Mouse (Mus musculus) retina, postnatal 7 days (tissue): Measurements from ENCODE around the gene Nfkb1.

ENCODE experiments used
- DNase-seq: peaks from one replicate; pipeline ENCODE4 v3.0.0-alpha.2; 2012; ENCODE audit warnings: low read depth, low spot score

Gene Nfkb1

DNA sequence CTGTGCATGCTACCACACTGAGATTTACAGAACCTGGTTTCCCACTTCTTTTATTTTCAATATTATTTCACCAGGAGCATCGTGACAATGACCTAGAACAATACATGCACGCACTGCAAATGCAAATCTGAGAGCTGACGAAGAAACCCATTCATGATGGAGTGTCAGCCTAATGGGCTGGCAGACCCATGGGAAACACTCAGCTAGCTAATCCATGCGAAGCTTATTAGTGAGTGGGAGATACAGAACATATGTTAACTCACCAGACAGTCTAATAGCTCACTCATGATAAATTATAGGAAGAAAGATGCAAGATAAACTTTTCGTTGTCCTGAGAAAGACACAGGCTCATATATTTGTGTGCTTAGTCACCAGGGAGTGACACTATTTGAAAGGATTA is 19.2 kb downstream of the Nfkb1 start:
- DNase-seq: no peak

DNA sequence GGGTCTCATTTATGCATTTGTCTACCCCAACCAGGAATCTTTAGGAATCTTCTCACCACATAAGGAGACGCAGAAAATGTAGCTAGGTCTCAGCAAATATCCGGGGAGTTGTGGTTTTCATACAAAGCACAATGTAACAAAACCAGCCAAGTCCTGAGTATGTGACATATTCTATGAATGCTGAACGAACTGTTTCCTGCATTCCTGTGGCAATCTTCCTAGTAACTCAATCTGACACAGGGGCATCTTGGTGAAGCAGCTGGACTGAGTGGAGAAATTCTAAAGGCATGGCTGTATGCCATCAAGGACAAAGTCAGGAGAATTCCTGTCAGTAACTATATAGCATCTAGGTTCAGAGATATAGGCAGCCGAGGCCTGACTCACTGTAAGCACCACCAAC is 20.5 kb downstream of the Nfkb1 start:
- no peak for DNase-seq

DNA sequence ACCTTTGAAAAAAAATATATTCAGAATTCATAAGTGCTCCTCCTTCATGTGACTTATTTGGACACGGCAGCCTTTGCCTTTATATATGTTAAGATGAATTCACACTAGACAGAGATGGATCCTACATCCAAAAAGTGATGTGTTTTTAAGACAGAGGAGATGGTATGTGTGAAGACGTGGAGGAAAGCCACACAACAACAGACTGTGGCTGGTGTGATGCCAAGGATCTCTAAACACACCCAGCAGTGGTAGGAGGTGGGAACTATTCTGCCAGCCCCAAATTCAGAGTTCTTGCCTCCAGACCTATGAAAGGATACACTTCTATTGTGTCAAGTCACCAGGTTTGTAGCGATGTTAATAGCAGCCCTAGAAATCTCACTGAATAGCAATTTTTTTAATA is 24.3 kb downstream of the Nfkb1 start:
- no peak for DNase-seq

DNA sequence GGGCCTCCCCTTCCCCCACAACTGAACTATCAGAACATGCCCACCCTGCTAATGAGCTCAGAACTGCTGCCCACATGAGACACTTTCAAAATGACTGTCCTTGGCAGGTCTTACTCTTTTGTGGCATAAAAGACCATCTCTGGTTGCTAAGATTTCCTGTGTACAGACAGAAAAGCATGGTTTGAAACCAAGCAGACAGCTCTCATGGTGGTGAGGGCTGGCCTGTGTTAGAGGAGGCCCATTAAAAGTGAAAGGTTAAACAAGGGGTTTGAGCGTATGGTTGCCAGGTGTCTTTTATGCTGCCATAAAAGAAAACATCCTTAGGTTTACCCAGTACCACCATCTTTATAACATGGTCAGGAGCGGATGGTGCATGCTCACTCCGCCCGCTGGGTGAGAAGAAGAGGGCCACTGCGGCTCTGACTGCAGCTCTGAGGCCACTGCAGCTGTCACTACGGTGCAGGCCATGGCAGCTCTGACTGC is 25.5 kb downstream of the Nfkb1 start:
- DNase-seq: no peak

DNA sequence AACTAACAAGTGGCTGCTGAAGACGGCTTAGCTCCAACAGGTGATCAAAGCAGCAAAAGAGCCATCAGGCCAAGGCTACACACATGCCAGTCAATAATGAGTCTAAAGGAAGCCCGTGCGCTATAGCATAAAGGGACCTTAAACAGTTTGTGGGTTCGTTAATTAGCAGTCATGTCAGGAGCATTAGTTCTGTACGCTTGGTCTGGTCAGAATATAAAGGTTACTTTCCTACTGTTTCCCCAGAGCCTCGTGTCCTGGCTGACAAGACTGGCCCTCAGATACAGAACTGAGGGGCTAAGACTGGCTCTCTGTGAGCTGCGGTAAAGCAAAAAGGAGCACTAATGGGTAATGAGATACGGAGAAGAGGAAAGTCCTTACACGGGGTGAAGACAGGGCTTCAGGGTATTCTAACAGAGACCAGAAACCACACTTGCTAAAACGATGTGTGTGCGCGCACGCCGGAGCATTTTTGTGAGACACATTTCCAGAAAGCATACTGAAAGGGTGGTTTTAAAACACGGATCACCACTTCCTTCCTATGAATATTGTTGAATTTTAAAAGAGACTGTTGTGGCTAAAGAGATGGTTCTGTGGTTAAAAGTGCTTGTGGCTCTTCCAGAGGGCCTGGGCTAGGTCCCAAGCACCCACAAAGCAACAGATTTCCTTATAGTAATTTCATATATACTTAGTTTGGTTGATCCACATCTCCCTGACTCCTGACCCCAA is 29.0 kb downstream of the Nfkb1 start:
- DNase-seq: no peak

DNA sequence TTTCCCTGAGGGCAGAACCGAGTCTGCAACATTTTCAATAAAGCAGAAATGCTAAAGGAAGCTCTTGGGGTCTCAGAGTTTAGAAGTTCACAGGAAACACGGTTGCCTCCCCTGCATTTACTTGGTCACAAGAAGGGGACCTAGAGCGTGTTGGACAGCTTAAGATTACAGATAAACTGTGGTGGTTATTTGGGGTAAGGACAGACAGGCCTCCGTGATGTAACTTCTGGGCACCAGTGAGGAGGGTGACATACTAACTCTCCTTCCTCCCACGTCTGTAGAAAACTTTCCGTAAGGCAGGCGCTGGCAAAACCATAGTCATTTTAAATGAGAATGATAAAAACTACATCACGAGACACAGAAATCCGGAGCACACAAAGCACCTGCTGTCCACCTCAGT is 29.6 kb downstream of the Nfkb1 start:
- DNase-seq: no peak

DNA sequence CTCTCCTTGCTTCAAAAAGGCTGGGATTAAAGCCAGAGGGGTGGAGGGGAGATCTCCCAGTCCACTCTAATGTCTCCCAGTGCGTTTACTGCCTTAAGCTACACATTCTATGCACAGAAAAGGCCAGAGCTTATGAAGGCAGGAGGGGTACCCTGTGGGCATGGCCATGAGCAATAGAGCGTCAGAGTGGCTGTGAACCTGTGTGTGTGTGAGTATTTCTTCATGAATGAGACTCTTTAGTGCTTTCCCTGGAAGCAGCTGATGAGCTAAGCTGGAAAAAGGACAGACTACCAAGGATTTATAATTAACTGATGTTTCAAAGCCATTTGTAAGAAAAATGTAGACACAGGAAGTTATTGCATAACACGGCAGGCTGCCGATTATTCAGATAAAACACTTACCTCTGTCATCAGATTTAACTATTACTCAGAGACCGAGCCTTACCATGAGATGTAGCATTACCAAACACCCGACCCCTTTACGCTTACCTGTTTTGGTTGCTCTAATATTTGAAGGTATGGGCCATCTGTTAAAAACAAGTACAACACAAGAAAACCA is 32.7 kb downstream of the Nfkb1 start:
- DNase-seq: no peak

DNA sequence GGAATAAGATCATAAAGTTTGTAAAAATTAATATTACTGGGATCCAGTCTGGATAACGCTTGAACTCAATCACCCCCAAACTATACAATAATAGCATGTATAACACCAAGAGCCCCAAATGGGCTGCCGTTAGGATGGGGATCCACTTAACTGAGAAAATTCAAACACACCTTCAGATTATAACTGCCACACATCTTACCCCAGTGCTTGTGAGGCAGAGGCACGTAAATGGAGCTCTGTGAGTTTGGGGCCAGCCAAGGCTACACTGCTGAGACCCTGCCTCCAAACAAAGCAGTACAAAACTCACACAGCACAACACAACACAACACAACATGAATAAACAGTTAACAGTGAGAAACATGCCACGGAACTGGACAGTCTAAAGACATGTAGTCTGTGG is 35.2 kb downstream of the Nfkb1 start:
- no peak for DNase-seq

DNA sequence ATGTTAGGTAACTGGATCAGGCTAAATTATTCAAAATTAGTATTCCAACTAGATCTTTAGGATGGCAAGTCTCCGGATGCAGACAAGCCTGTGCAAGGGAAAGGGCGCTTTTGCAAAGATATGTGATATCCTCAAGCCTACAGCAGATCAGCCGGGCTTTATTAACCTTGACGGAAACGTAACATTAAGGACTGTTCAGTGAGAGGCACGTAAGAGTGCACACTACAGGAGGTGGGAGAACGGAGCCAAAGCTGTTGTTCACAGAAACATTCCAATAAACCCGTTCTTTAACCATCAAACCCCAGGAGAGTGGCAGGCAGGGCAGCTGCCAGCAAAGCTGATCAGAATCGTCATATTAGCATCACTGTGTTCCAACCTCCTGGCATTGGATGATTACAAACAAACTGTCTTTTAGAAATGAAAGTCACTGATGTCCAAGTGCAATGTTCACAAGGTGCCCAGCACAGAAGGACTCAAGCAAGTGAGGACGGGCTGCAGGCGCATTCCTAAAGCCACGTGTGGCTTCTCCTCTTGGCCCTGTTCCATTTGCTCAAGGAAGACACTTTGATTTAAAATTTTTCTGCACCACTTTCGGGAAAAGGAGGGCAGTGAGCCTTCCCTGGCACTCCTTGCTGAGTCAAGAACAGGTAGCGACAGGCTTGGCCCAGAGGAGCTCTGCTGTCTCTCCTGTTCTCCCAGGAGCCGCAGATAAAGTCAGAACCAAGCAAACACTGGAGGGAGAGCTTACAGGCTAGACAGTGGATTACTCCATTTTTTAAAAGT is 40.4 kb downstream of the Nfkb1 start:
- DNase-seq: no peak

DNA sequence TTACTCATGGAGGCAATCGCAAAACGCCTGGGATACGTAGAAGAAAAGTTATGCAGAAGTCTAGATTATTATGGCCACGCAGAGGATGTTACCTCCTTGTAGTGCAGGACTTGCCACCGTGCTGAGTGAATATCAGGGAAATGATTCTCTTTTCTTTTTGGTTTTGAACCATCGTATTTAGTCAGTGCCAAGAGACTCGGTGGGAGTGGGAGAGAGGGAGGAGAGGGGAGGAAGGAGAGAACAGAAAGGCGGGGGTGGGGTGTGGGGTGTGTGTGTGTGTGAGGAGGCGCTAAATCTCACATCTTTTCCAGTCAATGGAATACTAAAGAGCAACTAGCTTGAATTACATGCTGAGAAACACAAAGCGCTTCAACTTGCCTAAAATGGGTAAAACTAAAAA is 41.5 kb downstream of the Nfkb1 start:
- DNase-seq: no peak

DNA sequence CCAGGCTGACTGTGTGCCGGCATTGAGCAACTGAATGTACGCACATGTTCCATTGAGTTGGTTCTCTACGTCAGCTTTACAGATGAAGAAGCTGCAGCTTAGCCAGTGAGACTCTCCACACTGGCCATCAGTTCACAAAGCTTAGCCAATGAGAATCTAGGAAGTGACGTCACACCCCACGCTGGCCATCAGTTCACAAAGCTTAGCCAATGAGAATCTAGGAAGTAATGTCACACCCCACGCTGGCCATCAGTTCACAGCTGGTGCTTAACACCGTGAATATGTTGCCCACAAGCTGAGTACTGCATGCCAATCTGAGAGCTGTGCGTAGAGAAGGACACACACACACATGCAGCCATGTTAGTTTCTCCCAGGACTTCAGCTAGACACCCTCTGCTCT is 42.8 kb downstream of the Nfkb1 start:
- no peak for DNase-seq

DNA sequence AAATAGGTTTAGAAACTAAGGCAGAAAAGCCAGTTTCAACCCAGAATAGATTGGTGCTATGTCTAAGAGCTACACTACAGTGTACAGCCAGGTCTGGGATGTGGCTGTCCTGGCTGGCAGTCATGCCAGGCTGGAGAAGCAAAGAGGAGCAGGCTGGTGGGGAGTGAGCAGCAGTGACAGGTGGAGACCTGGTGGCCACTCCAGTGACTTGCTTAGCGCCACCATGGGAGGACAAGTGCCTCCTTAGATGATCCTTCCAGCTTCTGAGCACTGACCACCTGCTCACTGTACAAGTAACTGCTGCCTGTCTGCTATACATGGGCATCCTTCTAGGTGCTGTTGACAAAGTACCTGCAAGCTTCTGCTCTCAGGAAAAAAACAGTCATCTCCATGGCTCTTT is 44.7 kb downstream of the Nfkb1 start:
- DNase-seq: no peak

DNA sequence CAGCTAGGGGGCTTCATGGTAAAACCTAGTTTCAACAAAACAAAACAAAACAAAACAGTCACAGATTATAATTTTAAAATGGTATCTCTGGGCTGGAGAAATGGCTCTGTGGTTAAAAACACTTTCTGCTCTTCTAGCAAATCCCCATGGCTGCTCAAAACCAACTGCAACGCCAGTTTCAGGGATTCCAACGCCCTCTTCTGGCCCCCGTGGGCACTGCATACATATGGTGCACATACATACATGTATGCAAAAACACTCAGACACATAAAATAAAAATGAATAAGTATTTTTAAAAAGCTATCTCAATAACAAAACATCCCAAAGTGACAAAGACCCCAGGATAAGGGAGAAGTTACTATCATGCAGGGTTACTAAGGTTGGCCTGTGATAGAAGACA is 46.4 kb downstream of the Nfkb1 start:
- DNase-seq: no peak

DNA sequence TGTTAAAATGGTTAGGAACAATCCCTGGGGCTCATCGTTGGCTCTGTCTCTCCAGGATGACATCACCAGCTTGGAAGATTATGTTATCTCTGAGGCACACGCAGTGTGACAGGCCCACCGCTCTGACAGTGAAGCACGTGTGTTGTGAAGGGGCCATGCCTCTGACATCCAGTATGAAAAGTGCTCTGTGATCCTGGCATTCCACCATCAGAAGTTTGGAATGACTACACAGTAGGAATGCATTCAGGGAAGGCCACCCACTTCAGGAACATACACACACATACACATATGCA is 49.8 kb downstream of the Nfkb1 start:
- DNase-seq: no peak

DNA sequence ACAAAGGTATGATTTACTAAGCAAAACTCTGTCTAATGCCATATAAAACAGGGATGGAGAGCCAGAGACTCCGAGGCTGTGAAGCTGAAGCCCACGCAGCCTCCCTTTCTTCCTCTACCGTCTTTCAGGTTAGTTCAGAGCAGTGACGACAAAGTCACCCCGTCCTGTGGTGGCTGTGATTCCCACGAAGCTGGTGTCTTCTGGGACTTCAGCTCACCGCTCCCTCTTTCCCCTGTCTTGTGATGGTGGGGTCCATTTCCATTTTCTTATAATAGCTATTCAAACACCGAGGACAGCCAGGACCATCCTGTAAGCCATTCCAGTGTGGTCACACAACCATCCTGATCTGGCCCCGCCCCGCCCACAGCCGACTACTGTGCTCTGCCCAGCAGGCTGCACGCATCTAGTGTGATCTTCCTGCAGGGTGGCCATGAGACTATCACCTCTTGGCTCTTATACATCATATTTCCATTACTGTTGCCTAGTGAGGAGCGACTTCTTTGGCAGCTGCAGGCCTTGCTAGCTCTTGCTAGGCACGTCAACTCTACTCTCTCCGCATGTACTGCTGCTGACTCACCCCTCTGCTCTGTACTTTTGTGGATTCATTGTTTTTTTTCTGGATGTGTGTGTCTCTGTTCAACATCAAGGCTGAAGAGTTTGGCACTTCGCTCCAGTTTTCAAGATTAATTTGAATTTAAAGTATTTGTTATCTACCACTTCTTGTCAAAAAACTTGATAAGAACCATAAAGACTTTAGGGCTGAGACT is 50.3 kb downstream of the Nfkb1 start:
- no peak for DNase-seq

DNA sequence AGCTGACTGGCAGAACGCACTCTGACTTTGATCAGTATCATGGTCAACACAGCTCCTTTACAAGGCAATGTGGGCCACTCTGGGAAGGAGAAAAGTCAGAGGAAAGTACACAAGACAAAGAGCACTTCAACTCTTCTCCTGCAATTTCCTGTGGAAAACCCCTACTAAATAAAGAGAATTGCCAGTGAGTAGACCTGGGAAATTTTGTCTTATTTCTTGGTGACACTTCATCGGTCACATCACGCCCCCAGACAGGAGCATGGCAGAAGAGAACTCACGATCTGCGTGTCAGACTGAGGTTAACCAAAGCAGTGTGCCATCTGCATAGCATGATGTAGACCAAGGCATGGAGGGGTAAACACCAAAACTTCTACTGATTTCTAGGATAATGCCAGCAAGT is 51.1 kb downstream of the Nfkb1 start:
- no peak for DNase-seq

DNA sequence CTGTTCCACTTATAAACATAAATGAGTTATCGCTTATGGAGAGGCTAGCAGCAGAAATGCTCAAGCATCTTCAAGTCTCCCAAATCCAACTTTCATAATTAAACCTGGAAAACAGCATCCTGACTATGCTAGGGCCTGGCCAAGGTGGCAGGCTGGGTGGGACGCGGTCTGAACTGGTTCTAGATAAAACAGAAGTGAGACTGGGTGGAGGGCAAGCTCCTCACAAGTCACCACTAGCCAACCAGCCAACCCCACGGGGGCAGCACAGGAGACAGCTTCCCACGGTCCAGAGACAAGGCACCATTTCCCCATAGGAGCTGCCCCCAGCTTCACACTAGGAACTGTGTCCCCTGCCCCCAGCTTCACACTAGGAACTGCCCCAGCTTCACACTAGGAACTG is 53.8 kb downstream of the Nfkb1 start:
- no peak for DNase-seq

DNA sequence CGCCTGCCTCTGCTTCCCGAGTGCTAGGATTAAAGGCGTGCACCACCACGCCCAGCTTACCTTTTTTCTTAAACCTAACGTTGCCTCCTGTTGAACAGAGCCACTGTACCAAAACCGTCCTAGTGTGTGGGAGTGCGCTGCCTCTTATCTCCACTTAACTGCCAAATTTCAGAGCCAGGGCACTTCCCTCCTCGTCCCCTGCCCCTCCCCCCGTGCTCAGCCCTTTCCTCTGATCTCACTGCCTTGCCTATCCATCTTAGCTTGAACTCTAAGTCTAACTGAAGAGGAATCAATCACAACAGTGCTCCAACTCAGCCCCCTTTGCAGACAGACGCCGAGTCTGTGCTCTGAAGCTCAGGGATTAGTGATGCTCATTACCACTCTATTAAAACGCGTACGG is 54.9 kb downstream of the Nfkb1 start:
- DNase-seq: no peak

DNA sequence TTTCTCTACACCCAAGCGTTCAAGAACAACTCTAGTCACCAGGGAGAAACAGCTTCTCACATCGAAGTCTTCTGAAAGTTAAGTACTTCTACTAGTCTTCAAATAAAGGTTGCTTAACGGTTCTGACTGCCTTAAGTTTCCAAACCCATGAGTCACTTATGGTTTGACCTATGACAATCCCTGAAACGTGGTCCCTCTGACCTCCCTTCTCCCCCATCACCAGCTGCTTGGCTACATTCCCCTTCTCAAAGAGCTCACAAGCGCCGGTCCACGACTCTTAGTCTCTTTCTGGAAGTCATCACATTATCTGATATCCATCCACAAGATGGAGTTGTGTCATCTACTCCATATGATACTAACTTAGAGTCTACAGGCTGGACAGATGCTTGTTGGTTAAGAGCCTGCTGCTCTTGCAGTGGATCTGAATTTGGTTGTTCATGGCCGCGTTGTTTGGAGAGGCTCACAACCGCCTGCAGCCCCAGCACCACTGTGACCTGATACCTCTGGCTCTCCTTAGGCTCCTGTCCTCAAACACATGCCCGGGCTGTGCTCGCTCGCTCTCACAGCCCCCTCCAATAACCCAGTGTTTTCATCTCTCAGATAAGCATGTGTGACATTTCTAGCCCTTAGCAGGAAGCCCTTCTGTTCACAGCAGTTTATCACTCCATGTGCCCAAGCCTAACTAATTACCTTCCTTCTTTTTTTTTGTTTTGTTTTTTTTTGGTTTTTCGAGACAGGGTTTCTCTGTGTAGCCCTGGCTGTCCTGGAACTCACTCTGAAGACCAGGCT is 55.5 kb downstream of the Nfkb1 start:
- DNase-seq: no peak

DNA sequence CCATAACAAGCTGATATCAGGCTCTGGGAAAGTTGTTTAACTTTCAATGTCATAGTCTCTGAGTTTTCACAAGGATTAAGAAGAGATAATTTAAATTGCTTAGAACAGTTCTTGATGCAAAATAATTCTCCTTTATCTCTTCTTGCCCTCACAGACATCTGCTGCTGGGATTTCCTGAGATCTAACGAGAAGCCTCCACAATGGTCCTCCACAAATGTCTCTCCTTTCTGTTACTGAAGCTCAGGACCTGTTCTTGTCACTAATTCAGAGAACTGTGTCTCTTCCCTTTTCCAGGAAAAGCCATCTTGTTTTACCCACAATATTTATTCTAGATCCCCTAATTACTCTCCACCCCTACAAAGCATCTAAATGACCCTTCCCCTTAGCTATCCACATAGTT is 56.3 kb downstream of the Nfkb1 start:
- DNase-seq: no peak

DNA sequence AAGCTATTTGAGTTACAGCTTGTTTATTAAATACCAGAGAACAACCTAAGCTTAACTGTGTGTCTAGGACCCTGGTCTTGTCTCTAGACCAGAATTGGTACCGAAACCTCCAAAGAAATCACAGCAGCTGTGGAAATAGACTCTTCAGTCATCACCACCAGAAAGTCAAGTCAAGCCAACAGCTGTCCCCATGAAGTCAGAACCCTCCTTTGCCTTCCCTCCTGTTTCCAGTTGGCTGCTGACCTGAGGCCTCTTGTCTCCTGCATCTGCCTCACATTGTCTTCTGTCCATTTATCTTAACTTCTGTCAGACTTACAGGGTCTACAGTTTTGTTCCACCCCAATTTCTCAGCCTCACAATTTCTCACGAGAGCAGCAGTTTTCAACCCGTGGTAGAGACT is 57.1 kb downstream of the Nfkb1 start:
- DNase-seq: no peak

DNA sequence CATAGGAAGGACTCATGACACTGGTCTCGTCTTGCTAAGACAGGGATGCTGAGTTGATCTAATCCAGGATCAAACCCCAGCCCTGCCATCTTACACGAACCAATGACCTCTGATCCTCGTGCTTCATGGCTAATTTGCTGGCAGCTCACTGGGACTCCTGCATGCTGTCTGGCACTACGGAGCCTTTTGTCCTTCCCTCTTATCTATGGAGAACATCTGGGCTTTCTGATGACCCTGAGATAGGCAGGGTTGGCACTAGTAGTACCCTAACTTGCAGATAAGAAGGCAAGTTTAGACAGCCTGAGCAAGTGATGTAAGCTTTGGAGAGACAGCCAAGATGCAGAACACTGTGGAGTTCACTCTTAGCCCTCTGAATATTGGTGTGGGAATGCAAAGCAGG is 59.5 kb downstream of the Nfkb1 start:
- DNase-seq: no peak
